Mouse (Mus musculus) MEL (cell line): ENCODE data around the gene Eif1ad. TPM values are rescaled to one million over a fixed set of nuclear protein-coding genes. Genes with fewer than 3 reads are reported as not detected.

Experiments used
- DNase-seq: peaks from one replicate; pipeline ENCODE4 v3.0.0; 2011; ENCODE audit warnings: low read depth, low spot score
- H3K27ac ChIP-seq: 2 replicates; pipeline ENCODE4 v1.5.1; 2012; ENCODE audit warnings: low read depth, mild to moderate bottlenecking, control low read depth, low read length, moderate library complexity; ENCODE audit not compliant: control insufficient read depth
- H3K27me3 ChIP-seq, 2 experiments: fragments of 150-350 bp in 1 of 2; sonication (generic) in 1 of 2; 2 replicates each; pipeline ENCODE4 v1.6.1; 2012; ENCODE audit warnings: low read length in 2 of 2, mild to moderate bottlenecking in 2 of 2, improper control_type of control experiment in 1 of 2, moderate library complexity in 1 of 2; ENCODE audit not compliant: insufficient read depth in 2 of 2, control insufficient read depth in 1 of 2
- H3K36me3 ChIP-seq, 2 experiments: 2 replicates each; pipeline ENCODE4 v1.6.1; 2012 to 2014; ENCODE audit warnings: low read length in 2 of 2, improper control_type of control experiment in 1 of 2, inconsistent platforms in 1 of 2, mild to moderate bottlenecking in 1 of 2; ENCODE audit not compliant: insufficient read depth in 2 of 2, control insufficient read depth in 1 of 2
- H3K4me1 ChIP-seq, 2 experiments: fragments of 150-350 bp in 1 of 2; sonication (generic) in 1 of 2; 2 replicates each; pipeline ENCODE4 v1.6.1; 2012; ENCODE audit warnings: low read length in 2 of 2, improper control_type of control experiment in 1 of 2, mild to moderate bottlenecking in 1 of 2; ENCODE audit not compliant: insufficient read depth in 2 of 2, control insufficient read depth in 1 of 2
- H3K4me3 ChIP-seq, 2 experiments: fragments of 150-350 bp in 1 of 2; sonication (generic) in 1 of 2; 2 replicates each; pipeline ENCODE4 v1.5.1; 2012; ENCODE audit warnings: low read depth in 2 of 2, low read length in 2 of 2, mild to moderate bottlenecking in 2 of 2, moderate library complexity in 2 of 2, control low read depth in 1 of 2, improper control_type of control experiment in 1 of 2; ENCODE audit not compliant: control insufficient read depth in 1 of 2, insufficient read depth in 1 of 2
- H3K79me2 ChIP-seq: 2 replicates; pipeline ENCODE4 v1.6.1; 2012; ENCODE audit warnings: mild to moderate bottlenecking, low read length, moderate library complexity; ENCODE audit not compliant: control insufficient read depth, poor library complexity, insufficient read depth
- H3K9ac ChIP-seq: 2 replicates; pipeline ENCODE4 v1.6.1; 2012; ENCODE audit warnings: low read depth, mild to moderate bottlenecking, control low read depth, low read length, moderate library complexity; ENCODE audit not compliant: control insufficient read depth, poor library complexity, severe bottlenecking
- H3K9me3 ChIP-seq: fragments of 150-350 bp; sonication (generic); replicated peaks from 2 replicates; pipeline ENCODE4 v1.6.1; 2012; ENCODE audit warnings: mild to moderate bottlenecking, low read length, improper control_type of control experiment, moderate library complexity; ENCODE audit not compliant: insufficient read depth
- BHLHE40 ChIP-seq: IDR thresholded peaks from 2 replicates; pipeline ENCODE4 v1.6.1; 2012; ENCODE audit warnings: low read depth, mild to moderate bottlenecking, inconsistent platforms, low read length, improper control_type of control experiment, borderline replicate concordance
- CHD1 ChIP-seq: IDR thresholded peaks from 2 replicates; pipeline ENCODE4 v1.6.1; 2012; ENCODE audit warnings: low read depth, mild to moderate bottlenecking, inconsistent platforms, low read length, improper control_type of control experiment
- CHD2 ChIP-seq: IDR thresholded peaks from 2 replicates; pipeline ENCODE4 v1.6.1; 2011; ENCODE audit warnings: low read length, improper control_type of control experiment
- GABPA ChIP-seq: IDR thresholded peaks from 2 replicates; pipeline ENCODE4 v1.6.1; 2012; ENCODE audit warnings: low read depth, mild to moderate bottlenecking, inconsistent platforms, low read length, improper control_type of control experiment, moderate library complexity
- GATA1 ChIP-seq: IDR thresholded peaks from 2 replicates; pipeline ENCODE4 v1.6.1; 2011; ENCODE audit warnings: low read depth, low read length, improper control_type of control experiment
- HCFC1 ChIP-seq: IDR thresholded peaks from 2 replicates; pipeline ENCODE4 v1.6.1; 2012; ENCODE audit warnings: low read depth, mild to moderate bottlenecking, inconsistent platforms, low read length, improper control_type of control experiment, moderate library complexity
- JUND ChIP-seq: IDR thresholded peaks from 2 replicates; pipeline ENCODE4 v1.6.1; 2011; ENCODE audit warnings: low read depth, mild to moderate bottlenecking, improper control_type of control experiment, low read length
- MAFK ChIP-seq: IDR thresholded peaks from 2 replicates; pipeline ENCODE4 v1.6.1; 2011; ENCODE audit warnings: low read depth, mild to moderate bottlenecking, low read length, improper control_type of control experiment, borderline replicate concordance
- MAZ ChIP-seq: IDR thresholded peaks from 2 replicates; pipeline ENCODE4 v1.6.1; 2012; ENCODE audit warnings: low read depth, mild to moderate bottlenecking, inconsistent platforms, low read length, improper control_type of control experiment
- MEF2A ChIP-seq: IDR thresholded peaks from 2 replicates; pipeline ENCODE4 v1.6.1; 2014; ENCODE audit warnings: low read depth, mild to moderate bottlenecking, inconsistent platforms, low read length, improper control_type of control experiment; ENCODE audit not compliant: poor library complexity, insufficient replicate concordance, severe bottlenecking; ENCODE audit errors: extremely low read depth
- MXI1 ChIP-seq: IDR thresholded peaks from 2 replicates; pipeline ENCODE4 v1.6.1; 2011; ENCODE audit warnings: mild to moderate bottlenecking, low read depth, low read length, improper control_type of control experiment
- NRF1 ChIP-seq: IDR thresholded peaks from 2 replicates; pipeline ENCODE4 v1.6.1; 2014; ENCODE audit warnings: low read depth, mild to moderate bottlenecking, inconsistent platforms, low read length, improper control_type of control experiment, moderate library complexity; ENCODE audit not compliant: poor library complexity, insufficient read depth, severe bottlenecking
- POLR2AphosphoS2 ChIP-seq: IDR thresholded peaks from 2 replicates; pipeline ENCODE4 v1.6.1; 2011; ENCODE audit warnings: low read length, improper control_type of control experiment
- POLR2AphosphoS5 ChIP-seq: IDR thresholded peaks from 2 replicates; pipeline ENCODE4 v1.6.1; 2012; ENCODE audit warnings: low read depth, borderline replicate concordance, mild to moderate bottlenecking, inconsistent platforms, low read length, moderate library complexity, mixed read lengths
- RAD21 ChIP-seq: IDR thresholded peaks from 2 replicates; pipeline ENCODE4 v1.6.1; 2011; ENCODE audit warnings: mild to moderate bottlenecking, low read depth, low read length, improper control_type of control experiment
- RCOR1 ChIP-seq: IDR thresholded peaks from 2 replicates; pipeline ENCODE4 v1.6.1; 2012; ENCODE audit warnings: low read depth, mild to moderate bottlenecking, inconsistent platforms, low read length, improper control_type of control experiment
- SMC3 ChIP-seq: IDR thresholded peaks from 2 replicates; pipeline ENCODE4 v1.6.1; 2011; ENCODE audit warnings: low read depth, low read length, improper control_type of control experiment
- TBP ChIP-seq: IDR thresholded peaks from 2 replicates; pipeline ENCODE4 v1.8.0; 2011; ENCODE audit warnings: low read depth, low read length, improper control_type of control experiment
- USF2 ChIP-seq, 2 experiments: IDR thresholded peaks; 2 replicates each; pipeline ENCODE4 v1.6.1; 2011 to 2012; ENCODE audit warnings: improper control_type of control experiment in 2 of 2, low read length in 2 of 2, borderline replicate concordance in 1 of 2, inconsistent platforms in 1 of 2, low read depth in 1 of 2, mild to moderate bottlenecking in 1 of 2; ENCODE audit not compliant: insufficient read depth in 1 of 2
- ZC3H11A ChIP-seq: IDR thresholded peaks from 2 replicates; pipeline ENCODE4 v1.6.1; 2012; ENCODE audit warnings: low read depth, mild to moderate bottlenecking, inconsistent platforms, low read length, improper control_type of control experiment
- ZMIZ1 ChIP-seq: IDR thresholded peaks from 2 replicates; pipeline ENCODE4 v1.6.1; 2012; ENCODE audit warnings: low read depth, mild to moderate bottlenecking, inconsistent platforms, low read length, improper control_type of control experiment, moderate library complexity
- ZNF384 ChIP-seq: IDR thresholded peaks from 2 replicates; pipeline ENCODE4 v1.6.1; 2012; ENCODE audit warnings: low read depth, mild to moderate bottlenecking, inconsistent platforms, low read length, improper control_type of control experiment
- polyA plus RNA-seq, 2 experiments: library from polyadenylated mRNA; stranded (reverse) in 1 of 2; unstranded in 1 of 2; fragments of >175 nt in 1 of 2; fragments of >200 nt in 1 of 2; gene quantifications; 2 replicates each; pipeline versions ENCODE4 v1.2.1 to v1.2.4; 2012; ENCODE audit warnings: low replicate concordance in 2 of 2, low read depth in 1 of 2; ENCODE audit not compliant: insufficient read length in 2 of 2, insufficient read depth in 1 of 2, missing spikeins in 1 of 2
- total RNA-seq: library from RNA; depleted of rRNA; stranded (reverse); fragments of 300-350 nt; gene quantifications from 2 replicates; pipeline ENCODE4 v1.2.3, GENCODE M21; 2012

Eif1ad gene
- total and polyA plus RNA-seq, 3 experiments, result 121 to 129 TPM; not detected in 1

- Histone ChIP-seq H3K27me3 (no peaks in the 10 kb centered on the region), H3K4me3 (no peak overlapping the region), H3K4me1 (peaks cover under 1 to 34% of the 10 kb centered on the region in 2 experiments), H3K27ac (no peak overlapping the region), H3K79me2 (peaks cover 39% of the 10 kb centered on the region), H3K36me3 (peaks cover 1 to 30% of the 10 kb centered on the region in 2 experiments; a peak in 3 of 4 replicates), H3K9me3 (no peaks in the 10 kb centered on the region), H3K9ac (no peak overlapping the region)
- TF ChIP-seq SMC3 (no peak), TBP (no peak), JUND (no peak), RCOR1 (no peak), POLR2AphosphoS2 (no peak), RAD21 (no peak), ZC3H11A (no peak), MXI1 (no peak), MAFK (no peak), MEF2A (no peak), NRF1 (no peak), USF2 (IDR thresholded peaks at IDR 0.05; ENCODE audit: borderline replicate concordance in 1 of 2, insufficient read depth in 1 of 2, low read depth in 1 of 2, low read length in 2 of 2) (no peak), CHD2 (no peak), GATA1 (no peak), CHD1 (no peak), POLR2AphosphoS5 (no peak), ZMIZ1 (no peak)
- DNase-seq, result no peak
These were observed 2.4 kb upstream of the Eif1ad start for GRCm38 (mm10) chr19:5364124-5364523.

- Histone ChIP-seq H3K4me3 (peak overlapping the region; percentile 77 to 98), H3K27me3 (no peaks in the 10 kb centered on the region), H3K27ac (peak overlapping the region; percentile 63), H3K79me2 (peaks cover 39% of the 10 kb centered on the region), H3K36me3 (peaks cover 1 to 30% of the 10 kb centered on the region in 2 experiments; a peak in 3 of 4 replicates), H3K4me1 (peaks cover 0 to 33% of the 10 kb centered on the region in 2 experiments; a peak in 3 of 4 replicates), H3K9ac (peak overlapping the region; percentile 98), H3K9me3 (no peaks in the 10 kb centered on the region)
- no peak for TF ChIP-seq MAZ
- no peak for TF ChIP-seq GABPA
- TF ChIP-seq HCFC1, result no peak
- no peak for TF ChIP-seq MAFK
- no peak for TF ChIP-seq BHLHE40
- TF ChIP-seq CHD1, result no peak
- no peak for TF ChIP-seq JUND
- TF ChIP-seq ZC3H11A, result no peak
- no peak for TF ChIP-seq ZNF384
- peak; percentile 37 for DNase-seq
These were observed 790 bp upstream of the Eif1ad start for GRCm38 (mm10) chr19:5365751-5366150.
